Mouse (Mus musculus) heart, embryonic 14.5 days (tissue): ENCODE data around the gene Nfx1. TPM values are rescaled to one million over a fixed set of nuclear protein-coding genes. Genes with fewer than 3 reads are reported as not detected.

Experiments
- ATAC-seq: fragments of 200-750 bp; cut with Nextera tagmentation; 2 replicates; pipeline ENCODE4 v1.8.0; 2017; ENCODE audit warnings: low read depth, moderate TSS enrichment; ENCODE audit not compliant: insufficient number of reproducible peaks, insufficient read depth, low FRiP score
- H3K27ac ChIP-seq, 2 experiments: fragments of 200-500 bp in 1 of 2; fragments of 300-500 bp in 1 of 2; sonication (generic) in 1 of 2; replicated peaks in 1 of 2; 2 replicates each; pipeline ENCODE4 v1.5.1; 2012 to 2014; ENCODE audit warnings: low read depth in 2 of 2, low read length in 2 of 2, control low read depth in 1 of 2, mild to moderate bottlenecking in 1 of 2, mixed read lengths in 1 of 2; ENCODE audit not compliant: control insufficient read depth in 1 of 2, insufficient read depth in 1 of 2
- H3K27me3 ChIP-seq: fragments of 300-500 bp; sonication (generic); 2 replicates; pipeline ENCODE4 v1.6.1; 2014; ENCODE audit warnings: mild to moderate bottlenecking, low read length, control low read depth; ENCODE audit not compliant: control insufficient read depth, insufficient read depth
- H3K36me3 ChIP-seq: fragments of 300-500 bp; sonication (generic); 2 replicates; pipeline ENCODE4 v1.6.1; 2014; ENCODE audit warnings: mild to moderate bottlenecking, control low read depth, low read length, mixed read lengths; ENCODE audit not compliant: control insufficient read depth, insufficient read depth
- H3K4me1 ChIP-seq, 2 experiments: fragments of 200-500 bp in 1 of 2; fragments of 300-500 bp in 1 of 2; sonication (generic) in 1 of 2; 2 replicates each; pipeline ENCODE4 v1.6.1; 2012 to 2014; ENCODE audit warnings: low read length in 2 of 2, control low read depth in 1 of 2, mixed read lengths in 1 of 2; ENCODE audit not compliant: control insufficient read depth in 2 of 2, insufficient read depth in 2 of 2
- H3K4me2 ChIP-seq: fragments of 300-500 bp; sonication (generic); 2 replicates; pipeline ENCODE4 v1.6.1; 2014; ENCODE audit warnings: mild to moderate bottlenecking, low read length
- H3K4me3 ChIP-seq, 2 experiments: fragments of 200-500 bp in 1 of 2; fragments of 300-500 bp in 1 of 2; sonication (generic) in 1 of 2; 2 replicates each; pipeline ENCODE4 v1.5.1; 2012 to 2014; ENCODE audit warnings: low read length in 2 of 2, mild to moderate bottlenecking in 2 of 2, control low read depth in 1 of 2, low read depth in 1 of 2, moderate library complexity in 1 of 2; ENCODE audit not compliant: control insufficient read depth in 1 of 2, insufficient read depth in 1 of 2
- H3K9ac ChIP-seq: fragments of 300-500 bp; sonication (generic); 2 replicates; pipeline ENCODE4 v1.6.1; 2014; ENCODE audit warnings: mild to moderate bottlenecking, low read length
- H3K9me3 ChIP-seq: fragments of 300-500 bp; sonication (generic); 2 replicates; pipeline ENCODE4 v1.6.1; 2016; ENCODE audit warnings: low read length, control low read depth; ENCODE audit not compliant: control insufficient read depth
- WGBS: fragments of 180-500 bp; shearing (Covaris S2); extraction: QIAGEN DNeasy Blood & Tissue Kit; methylation state at CpG from one replicate; pipeline ENCODE4 v1.1.7; 2014; 5-methylcytosine and 5-hydroxymethylcytosine counted together
- polyA plus RNA-seq: library from polyadenylated mRNA; unstranded; fragments of >200 nt; fragmentation: Nextera tagmentation; extraction: Ambion mirVana; gene quantifications from 2 replicates; pipeline ENCODE4 v1.2.1, GENCODE M21; 2014

Gene Nfx1
- polyA plus RNA-seq, 1 experiment from 2014 or later = 56.1 TPM

GRCm38 (mm10) chr4:41057361-41057760 lies 86.7 kb downstream of the Nfx1 start:
- H3K4me3 ChIP-seq = no peak overlapping the region

GRCm38 (mm10) chr4:41063351-41063750 lies 92.6 kb downstream of the Nfx1 start:
- no peaks in the 10 kb centered on the region for H3K36me3 ChIP-seq
- no peak for ATAC-seq
- H3K4me3 ChIP-seq = no peak overlapping the region
- no peak overlapping the region for H3K9ac ChIP-seq
- no peak overlapping the region for H3K27ac ChIP-seq
- 40% methylated on average over 3 of the region's 3 CpGs for WGBS
- H3K9me3 ChIP-seq = no peaks in the 10 kb centered on the region
- no peaks in the 10 kb centered on the region for H3K27me3 ChIP-seq
- H3K4me1 ChIP-seq = no peaks in the 10 kb centered on the region
- no peak overlapping the region for H3K4me2 ChIP-seq

More at GRCm38 (mm10) chr4:41057361-41057760, 86.7 kb downstream of the Nfx1 start:
- WGBS = 66% methylated on average over 9 of the region's 9 CpGs
- Histone ChIP-seq H3K4me1 (peaks cover 11 to 14% of the 10 kb centered on the region in 2 experiments), H3K27me3 (no peaks in the 10 kb centered on the region), H3K27ac (no peak overlapping the region), H3K4me2 (no peak overlapping the region), H3K36me3 (no peaks in the 10 kb centered on the region), H3K9ac (no peak overlapping the region), H3K9me3 (no peaks in the 10 kb centered on the region)
- ATAC-seq = no peak

GRCm38 (mm10) chr4:41063894-41064673 lies 93.4 kb downstream of the Nfx1 start:
- 0 out of 4 replicates have a peak overlapping the region, but pooled peaks of 1 of the 2 experiments have one; percentile 6 for H3K4me3 ChIP-seq
- H3K9me3 ChIP-seq = no peaks in the 10 kb centered on the region
- no peak for ATAC-seq
- no peak overlapping the region for H3K27ac ChIP-seq
- H3K36me3 ChIP-seq = no peaks in the 10 kb centered on the region
- H3K9ac ChIP-seq = no peak overlapping the region
- H3K27me3 ChIP-seq = no peaks in the 10 kb centered on the region
- peak overlapping the region; percentile 51 for H3K4me2 ChIP-seq
- no peaks in the 10 kb centered on the region for H3K4me1 ChIP-seq
- WGBS = 18% methylated on average over 16 of the region's 16 CpGs

- Histone ChIP-seq H3K27me3 (no peaks in the 10 kb centered on the region), H3K27ac (no peak overlapping the region), H3K9me3 (no peaks in the 10 kb centered on the region), H3K4me1 (no peaks in the 10 kb centered on the region), H3K4me3 (no peak overlapping the region), H3K36me3 (no peaks in the 10 kb centered on the region), H3K9ac (no peak overlapping the region), H3K4me2 (no peak overlapping the region)
- WGBS = 64% methylated on average over 4 of the region's 4 CpGs
- no peak for ATAC-seq
Observed at GRCm38 (mm10) chr4:41065196-41065595, 94.5 kb downstream of the Nfx1 start.

- Histone ChIP-seq H3K4me1 (no peaks in the 10 kb centered on the region), H3K27ac (no peak overlapping the region), H3K9ac (no peak overlapping the region), H3K9me3 (no peaks in the 10 kb centered on the region), H3K4me3 (no peak overlapping the region), H3K27me3 (no peaks in the 10 kb centered on the region), H3K36me3 (no peaks in the 10 kb centered on the region), H3K4me2 (no peak overlapping the region)
- 74% methylated on average over 14 of the region's 14 CpGs for WGBS
- no peak for ATAC-seq
Observed at GRCm38 (mm10) chr4:41071500-41072429, 101.1 kb downstream of the Nfx1 start.

GRCm38 (mm10) chr4:41073008-41073817 lies 102.5 kb downstream of the Nfx1 start:
- WGBS = 72% methylated on average over 12 of the region's 12 CpGs

GRCm38 (mm10) chr4:41074461-41074860 lies 103.8 kb downstream of the Nfx1 start:
- H3K36me3 ChIP-seq = no peaks in the 10 kb centered on the region
- H3K4me2 ChIP-seq = no peak overlapping the region
- no peak overlapping the region for H3K4me3 ChIP-seq
- no peak overlapping the region for H3K27ac ChIP-seq
- WGBS = 66% methylated on average over 6 of the region's 6 CpGs
- ATAC-seq = no peak
- no peak overlapping the region for H3K9ac ChIP-seq
- no peaks in the 10 kb centered on the region for H3K9me3 ChIP-seq
- H3K27me3 ChIP-seq = no peaks in the 10 kb centered on the region
- H3K4me1 ChIP-seq = peaks cover 0 to 3% of the 10 kb centered on the region in 2 experiments; a peak in 1 of 4 replicates

More at GRCm38 (mm10) chr4:41073008-41073817, 102.5 kb downstream of the Nfx1 start:
- H3K9ac ChIP-seq = no peak overlapping the region
- H3K4me3 ChIP-seq = no peak overlapping the region
- no peak overlapping the region for H3K27ac ChIP-seq
- H3K4me2 ChIP-seq = no peak overlapping the region
- no peak for ATAC-seq
- H3K36me3 ChIP-seq = no peaks in the 10 kb centered on the region
- no peaks in the 10 kb centered on the region for H3K27me3 ChIP-seq
- H3K4me1 ChIP-seq = no peaks in the 10 kb centered on the region
- H3K9me3 ChIP-seq = no peaks in the 10 kb centered on the region
